Mouse (Mus musculus) kidney, embryonic 15.5 days (tissue): Measurements from ENCODE around the gene Abcb7. TPM values are rescaled to one million over a fixed set of nuclear protein-coding genes. Genes with fewer than 3 reads are reported as not detected.
"Not testable (repeated sequence)": the region's sequence is repeated elsewhere in the genome, so short reads cannot be mapped to it uniquely, and the experiment has no call there.

Experiments used
- ATAC-seq: fragments of 200-750 bp; cut with Nextera tagmentation; replicated peaks from 2 replicates; pipeline ENCODE4 v1.8.0; 2017; ENCODE audit warnings: moderate TSS enrichment; ENCODE audit not compliant: low FRiP score
- H3K27ac ChIP-seq: fragments of 300-500 bp; sonication (generic); 2 replicates; pipeline ENCODE4 v1.5.1; 2015; ENCODE audit warnings: mild to moderate bottlenecking, inconsistent platforms
- H3K27me3 ChIP-seq: fragments of 300-500 bp; sonication (generic); 2 replicates; pipeline ENCODE4 v1.6.1; 2015; ENCODE audit warnings: inconsistent platforms
- H3K36me3 ChIP-seq: fragments of 300-500 bp; sonication (generic); 2 replicates; pipeline ENCODE4 v1.6.1; 2015; ENCODE audit warnings: inconsistent platforms
- H3K4me1 ChIP-seq: fragments of 300-500 bp; sonication (generic); 2 replicates; pipeline ENCODE4 v1.6.1; 2015; ENCODE audit warnings: inconsistent platforms
- H3K4me2 ChIP-seq: fragments of 300-500 bp; sonication (generic); 2 replicates; pipeline ENCODE4 v1.6.1; 2015; ENCODE audit warnings: moderate library complexity, mild to moderate bottlenecking, inconsistent platforms
- H3K4me3 ChIP-seq: fragments of 300-500 bp; sonication (generic); replicated peaks from 2 replicates; pipeline ENCODE4 v1.5.1; 2015; ENCODE audit warnings: mild to moderate bottlenecking, inconsistent platforms
- H3K9ac ChIP-seq: fragments of 300-500 bp; sonication (generic); 2 replicates; pipeline ENCODE4 v1.6.1; 2015; ENCODE audit warnings: mild to moderate bottlenecking, inconsistent platforms
- H3K9me3 ChIP-seq: fragments of 300-500 bp; sonication (generic); replicated peaks from 2 replicates; pipeline ENCODE4 v1.6.1; 2016; ENCODE audit warnings: inconsistent platforms
- WGBS: fragments of 180-500 bp; shearing (Covaris S2); methylation state at CpG from one replicate; pipeline ENCODE4 v1.1.7; 2015; ENCODE audit warnings: mixed read lengths; 5-methylcytosine and 5-hydroxymethylcytosine counted together
- polyA plus RNA-seq: library from polyadenylated mRNA; unstranded; fragments of >200 nt; fragmentation: Nextera tagmentation; extraction: Ambion mirVana; gene quantifications from 2 replicates; pipeline ENCODE4 v1.2.1, GENCODE M21; 2015

The Abcb7 gene
- polyA plus RNA-seq, 1 experiment from 2014 or later, result 10.2 TPM

- not testable (repeated sequence) for H3K27ac ChIP-seq, H3K4me3 ChIP-seq, H3K9ac ChIP-seq, H3K4me2 ChIP-seq, H3K27me3 ChIP-seq, ATAC-seq, H3K4me1 ChIP-seq, H3K36me3 ChIP-seq, H3K9me3 ChIP-seq
- 90% methylated on average over 29 of the region's 31 CpGs for WGBS
Observed at GRCm38 (mm10) chrX:104348146-104348545, 65.5 kb downstream of the Abcb7 start.

DNA sequence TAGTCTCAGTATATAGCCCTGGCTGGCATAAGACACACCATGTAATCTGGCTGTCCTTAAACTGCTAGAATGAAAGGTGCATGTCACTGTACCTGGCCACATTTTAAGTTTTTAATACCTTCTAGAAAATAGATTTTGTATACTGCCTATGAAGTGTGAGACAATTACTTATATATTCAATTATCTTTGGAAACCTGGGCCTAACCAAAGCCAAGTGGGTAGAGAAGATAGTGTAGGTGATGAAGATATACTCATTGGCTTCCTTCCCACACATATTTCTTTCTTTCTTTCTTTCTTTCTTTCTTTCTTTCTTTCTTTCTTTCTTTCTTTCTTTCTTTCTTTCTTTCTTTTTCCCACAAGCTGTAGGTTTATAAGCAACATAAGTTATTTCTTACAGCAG is 121.9 kb downstream of the Abcb7 start:
- no peak for ATAC-seq
- Histone ChIP-seq H3K4me2 (no peak overlapping the region), H3K9me3 (no peaks in the 10 kb centered on the region), H3K36me3 (no peaks in the 10 kb centered on the region), H3K4me3 (no peak overlapping the region), H3K27ac (no peak overlapping the region), H3K4me1 (no peaks in the 10 kb centered on the region), H3K27me3 (peaks cover 2% of the 10 kb centered on the region; the same call in 1 of the 2 replicates), H3K9ac (no peak overlapping the region)

DNA sequence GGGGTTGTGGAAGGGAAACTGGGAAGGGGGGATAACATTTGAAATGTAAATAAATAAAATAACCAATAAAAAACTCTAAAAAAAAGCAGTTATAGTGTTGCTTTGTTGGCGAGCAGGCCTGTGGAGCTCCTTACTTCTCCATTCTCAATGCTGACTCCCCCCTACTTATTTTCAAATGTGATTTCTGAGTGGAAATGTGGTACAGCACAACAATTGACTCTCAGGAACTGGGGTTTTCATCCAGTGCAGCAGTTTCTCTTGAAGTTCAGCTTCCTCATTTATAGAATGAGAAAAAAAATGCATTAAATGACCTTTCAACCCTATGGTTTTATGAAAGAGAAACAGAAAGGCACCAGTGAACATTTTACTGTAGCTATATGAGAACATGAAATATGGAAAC is 133.8 kb downstream of the Abcb7 start:
- no peak for ATAC-seq
- Histone ChIP-seq H3K9ac (no peak overlapping the region), H3K9me3 (no peaks in the 10 kb centered on the region), H3K4me1 (no peaks in the 10 kb centered on the region), H3K36me3 (no peaks in the 10 kb centered on the region), H3K4me2 (no peak overlapping the region), H3K27ac (no peak overlapping the region), H3K27me3 (0 out of 2 replicates have a peak, but pooled peaks cover 7% of the 10 kb centered on the region), H3K4me3 (no peak overlapping the region)
- 86% methylated on average over 1 of the region's 1 CpGs for WGBS

DNA sequence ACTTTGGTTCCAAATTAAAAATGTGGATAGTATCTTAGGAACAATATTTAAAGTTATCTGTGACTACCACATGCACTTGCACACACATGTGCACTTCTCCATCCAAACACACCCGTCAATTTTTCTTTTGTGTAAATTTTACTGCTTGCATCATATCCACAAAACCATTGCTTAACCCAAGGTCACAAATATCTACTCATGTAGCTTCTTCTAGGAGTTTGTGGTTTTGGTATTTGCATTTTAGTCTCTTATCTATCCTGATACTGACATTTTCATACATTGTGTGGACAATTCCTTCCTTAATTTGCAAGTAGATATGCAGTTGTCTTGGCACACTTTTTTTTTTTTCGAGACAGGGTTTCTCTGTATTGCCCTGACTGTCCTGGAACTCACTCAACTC is 149.3 kb downstream of the Abcb7 start:
- no peaks in the 10 kb centered on the region for H3K36me3 ChIP-seq
- H3K27me3 ChIP-seq, result peaks cover 6% of the 10 kb centered on the region; the same call in 1 of the 2 replicates
- 75% methylated on average over 2 of the region's 2 CpGs for WGBS
- H3K9ac ChIP-seq, result no peak overlapping the region
- H3K4me1 ChIP-seq, result no peaks in the 10 kb centered on the region
- H3K27ac ChIP-seq, result no peak overlapping the region
- ATAC-seq, result no peak
- no peak overlapping the region for H3K4me2 ChIP-seq
- H3K9me3 ChIP-seq, result no peaks in the 10 kb centered on the region
- no peak overlapping the region for H3K4me3 ChIP-seq

DNA sequence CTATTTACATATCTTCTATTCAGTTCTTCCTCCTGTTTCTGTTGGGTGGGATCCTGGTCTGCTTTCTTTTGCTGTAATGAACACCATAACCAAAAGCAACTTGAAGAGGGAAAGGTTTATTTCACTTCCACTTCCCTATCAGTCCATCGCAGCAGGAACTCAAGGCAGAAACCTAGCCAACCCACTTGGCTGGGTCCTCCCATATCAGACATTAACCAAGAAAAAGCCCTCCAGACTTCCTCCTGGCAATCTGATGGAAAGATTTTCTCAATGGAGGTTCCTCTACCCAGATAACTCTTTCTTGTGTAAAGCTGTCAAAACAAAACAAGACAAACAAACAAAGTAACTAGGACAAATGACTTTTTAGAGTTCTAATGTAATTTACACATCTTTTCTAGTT is 151.2 kb downstream of the Abcb7 start:
- Histone ChIP-seq H3K4me2 (no peak overlapping the region), H3K9me3 (no peaks in the 10 kb centered on the region), H3K9ac (no peak overlapping the region), H3K27ac (no peak overlapping the region), H3K4me3 (no peak overlapping the region), H3K36me3 (no peaks in the 10 kb centered on the region), H3K4me1 (no peaks in the 10 kb centered on the region), H3K27me3 (peaks cover 6% of the 10 kb centered on the region)
- 79% methylated on average over 1 of the region's 1 CpGs for WGBS
- ATAC-seq, result no peak

GRCm38 (mm10) chrX:104256561-104256960 is 157.1 kb downstream of the Abcb7 start:
- Histone ChIP-seq H3K27me3 (peaks cover 4% of the 10 kb centered on the region; the same call in 1 of the 2 replicates), H3K4me2 (no peak overlapping the region), H3K36me3 (no peaks in the 10 kb centered on the region), H3K9ac (no peak overlapping the region), H3K27ac (no peak overlapping the region), H3K4me3 (no peak overlapping the region), H3K4me1 (no peaks in the 10 kb centered on the region), H3K9me3 (no peaks in the 10 kb centered on the region)
- 75% methylated on average over 1 of the region's 1 CpGs for WGBS
- no peak for ATAC-seq

Other genes with a start within 250 kb of the Abcb7 start
- 1.3 and 1.7 TPM in 2 replicates for gene Nexmif, start 212.7 kb downstream of the Abcb7 start, polyA plus RNA-seq
- gene Uprt, start 69.0 kb upstream of the Abcb7 start, polyA plus RNA-seq, result 2.5 TPM in 2 replicates